Mouse (Mus musculus) cerebellum, adult 18-20 months (tissue): ENCODE measurements around the gene 1700088E04Rik.

ENCODE experiments used
- DNase-seq, 2 experiments: peaks; one replicate each; pipeline ENCODE4 v3.0.0; 2021

Gene 1700088E04Rik

DNA sequence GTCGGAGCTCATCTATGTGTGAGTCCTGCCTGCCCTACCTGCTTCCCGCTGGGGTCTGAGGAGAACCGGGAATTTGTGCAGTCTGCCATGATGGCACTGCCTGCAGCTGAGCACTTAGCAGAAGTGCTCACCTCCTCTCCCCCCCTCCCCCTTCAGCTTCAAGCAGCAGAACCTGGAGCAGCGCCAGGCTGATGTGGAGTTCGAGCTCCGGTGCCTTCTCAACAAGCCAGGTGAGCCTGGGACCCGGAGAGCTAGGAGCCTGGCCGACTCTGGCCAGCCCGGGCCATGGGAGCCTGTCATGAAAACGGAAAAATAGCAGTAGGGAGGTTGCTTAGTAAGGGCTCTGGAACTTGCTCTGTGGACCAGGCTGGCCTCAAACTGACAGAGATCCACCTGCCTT, 10.3 kb downstream of the 1700088E04Rik start:
- DNase-seq: peak; percentile 28 to 46

DNA sequence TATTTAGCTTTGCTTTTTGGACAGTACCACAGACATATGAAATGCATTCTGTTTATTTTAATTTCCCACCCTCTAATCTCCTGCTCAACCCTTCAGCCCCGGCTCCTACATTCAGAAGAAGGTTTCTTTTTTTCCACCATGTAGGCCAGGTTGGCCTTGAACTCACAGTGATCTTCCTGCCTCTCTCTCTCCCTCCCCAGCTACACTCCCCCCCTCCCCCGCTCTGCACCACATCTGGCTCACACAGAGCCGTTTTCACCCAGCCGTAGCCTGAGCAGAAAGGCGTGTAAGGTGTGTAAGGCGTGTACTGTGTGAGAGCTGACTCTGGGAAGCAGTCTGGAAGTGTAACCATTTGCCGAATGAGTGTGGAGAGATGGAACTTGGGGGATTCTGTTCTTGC, 11.7 kb downstream of the 1700088E04Rik start:
- DNase-seq: no peak

DNA sequence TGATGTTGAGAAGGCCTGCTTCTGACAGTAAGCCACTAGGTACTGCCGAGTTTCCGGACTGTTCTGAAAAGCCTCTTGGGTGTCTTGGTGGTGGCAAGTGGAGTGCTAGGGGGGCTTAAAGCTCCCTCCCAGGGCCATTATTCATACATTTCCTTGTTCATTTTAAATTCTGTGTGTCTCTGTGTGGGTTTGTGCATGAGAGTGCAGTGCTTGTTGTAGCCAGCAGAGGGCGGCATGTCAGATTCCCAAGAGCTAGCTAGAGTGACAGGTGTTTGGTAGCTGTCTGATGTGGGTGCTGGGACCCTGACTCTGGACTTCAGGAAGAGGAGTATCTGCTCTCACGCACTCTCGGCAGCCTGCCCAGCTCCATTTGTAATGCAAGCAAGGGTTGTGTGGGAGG, 12.8 kb downstream of the 1700088E04Rik start:
- no peak for DNase-seq

DNA sequence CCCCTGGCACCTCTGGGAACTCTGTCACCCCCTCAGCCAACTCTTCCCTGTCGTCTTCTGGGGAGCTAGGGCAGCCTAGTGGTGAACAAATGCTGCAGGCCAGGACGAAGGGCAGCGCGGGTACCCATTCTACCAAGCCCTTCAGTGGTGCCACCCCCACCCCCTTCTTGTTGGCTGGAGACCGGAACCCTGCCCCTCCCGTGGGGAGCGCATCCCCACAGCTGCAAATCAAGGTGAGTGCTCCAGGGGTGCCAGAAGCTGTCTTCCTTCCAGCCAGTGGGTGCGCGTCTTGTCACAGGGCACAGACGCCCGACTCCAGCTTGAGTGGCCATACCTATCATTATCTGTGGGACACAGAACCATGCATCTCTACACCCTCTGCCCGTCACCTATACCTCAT, 14.0 kb downstream of the 1700088E04Rik start:
- DNase-seq: no peak

DNA sequence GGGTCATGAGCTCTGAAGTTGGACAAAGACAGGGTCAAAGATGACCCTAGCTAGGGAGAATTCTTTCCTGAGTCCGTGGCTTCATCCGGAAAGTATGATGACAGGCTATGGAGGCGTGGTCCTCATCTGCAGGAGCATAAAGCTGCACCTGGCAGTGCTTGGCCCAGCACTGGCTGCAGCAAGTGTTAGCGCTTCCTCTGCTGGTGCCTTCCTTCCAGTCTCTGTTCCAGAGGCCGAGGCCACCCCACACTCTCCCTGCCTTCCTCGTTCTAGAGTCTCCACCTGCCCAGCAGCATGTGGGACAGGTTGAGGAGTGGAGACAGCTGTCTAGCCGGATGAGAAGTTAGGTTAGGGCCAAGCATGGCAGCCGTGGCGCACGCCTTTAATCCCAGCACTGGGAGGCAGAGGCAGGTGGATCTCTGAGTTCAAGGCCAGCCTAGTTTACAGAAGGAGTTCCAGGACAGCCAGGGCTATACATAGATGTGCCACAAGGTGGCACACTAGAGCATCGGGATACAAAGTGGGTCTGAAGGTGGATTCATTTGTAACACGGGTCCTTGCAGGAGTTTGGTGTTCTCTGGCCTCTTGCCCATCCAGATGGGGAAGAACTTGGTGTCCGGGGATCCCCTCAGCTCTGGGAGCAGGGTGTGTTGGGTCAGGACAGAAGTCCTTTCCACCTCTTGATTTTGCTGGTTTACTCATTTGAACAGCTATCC, 14.7 kb downstream of the 1700088E04Rik start:
- DNase-seq: peak; percentile 53 to 69

DNA sequence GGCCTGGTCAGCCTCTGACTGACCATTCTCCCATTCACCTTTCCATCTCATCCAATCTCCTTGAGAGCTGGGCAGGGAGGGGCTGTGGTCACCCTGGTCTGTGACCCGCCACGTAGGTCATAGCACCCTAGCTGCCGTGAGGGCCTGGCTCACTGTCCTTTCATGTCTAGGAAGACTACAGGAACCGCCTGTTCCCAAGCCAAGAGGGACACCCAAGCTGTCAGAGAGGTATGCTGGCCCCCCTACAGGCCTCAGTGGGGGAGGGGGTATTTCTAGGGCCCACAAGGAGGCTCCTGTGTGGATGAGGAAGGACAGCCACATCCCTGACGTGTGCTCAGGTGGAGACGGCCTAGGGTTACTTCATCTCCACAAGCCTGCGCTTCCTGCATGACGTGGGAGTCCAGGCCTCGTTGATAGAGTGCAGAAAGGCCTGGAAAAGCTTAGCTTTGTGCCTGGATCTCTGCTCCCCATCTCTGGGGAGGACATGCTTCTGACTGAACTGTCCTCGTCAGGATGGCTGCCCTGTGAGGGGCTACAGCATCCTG, 16.6 kb downstream of the 1700088E04Rik start:
- no peak for DNase-seq

DNA sequence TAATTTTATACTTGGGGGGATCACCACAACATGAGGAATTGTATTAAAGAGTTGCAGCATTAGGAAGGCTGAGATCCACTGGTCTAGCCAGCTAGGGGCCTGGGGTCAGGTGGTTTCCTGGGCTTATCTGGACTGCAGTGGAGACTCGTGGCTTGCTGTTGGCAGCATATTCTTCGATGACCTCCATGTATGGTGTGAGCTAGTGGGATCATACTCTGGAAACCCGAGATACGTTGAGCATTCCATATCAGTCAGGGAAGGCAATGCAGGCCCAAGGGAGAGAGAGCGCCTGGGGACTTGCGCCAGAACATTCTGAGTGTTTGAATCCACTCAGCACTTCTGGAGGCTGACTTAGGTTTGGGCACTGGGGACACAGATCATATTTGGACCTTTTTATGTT, 17.3 kb downstream of the 1700088E04Rik start:
- no peak for DNase-seq

DNA sequence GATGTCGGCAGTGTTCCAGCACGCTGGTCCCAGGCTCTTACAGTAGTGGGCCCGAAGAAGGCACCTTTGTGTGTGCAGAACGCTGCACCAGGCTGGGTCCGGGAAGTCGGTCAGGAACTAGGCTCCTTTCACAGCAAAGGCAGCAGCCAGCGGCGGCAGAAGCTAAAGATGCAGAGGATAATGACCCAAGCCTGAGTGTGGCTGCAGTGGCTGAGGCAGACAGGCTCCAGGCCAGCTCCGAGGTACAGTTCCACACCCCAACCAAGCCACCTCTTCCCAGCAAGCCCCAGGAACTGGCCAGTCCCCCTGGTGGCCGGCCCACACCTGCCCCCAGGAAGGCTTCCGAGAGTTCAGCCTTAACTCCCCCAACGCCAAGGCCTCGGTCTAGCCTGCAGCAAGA, 18.5 kb downstream of the 1700088E04Rik start:
- no peak for DNase-seq

DNA sequence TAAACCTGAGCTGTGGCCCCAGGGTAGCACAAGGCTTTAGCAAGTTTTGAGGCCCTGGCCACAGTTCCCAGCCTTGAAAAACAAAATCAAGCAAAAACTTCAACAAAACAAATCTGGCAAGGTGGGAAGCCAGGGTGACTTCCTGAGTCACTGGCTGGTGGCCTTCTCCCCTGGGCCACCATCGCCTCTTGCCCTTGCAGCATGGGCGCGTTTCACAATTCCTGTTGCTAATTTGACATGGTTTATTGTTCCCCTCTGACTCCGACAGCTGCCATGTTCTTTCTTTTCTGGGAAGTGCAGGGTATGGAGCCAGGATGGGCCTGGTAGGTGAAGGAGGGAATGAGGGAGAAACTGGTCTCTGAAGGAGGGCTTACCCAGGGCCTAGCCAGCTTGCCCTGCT, 18.9 kb downstream of the 1700088E04Rik start:
- DNase-seq: no peak

DNA sequence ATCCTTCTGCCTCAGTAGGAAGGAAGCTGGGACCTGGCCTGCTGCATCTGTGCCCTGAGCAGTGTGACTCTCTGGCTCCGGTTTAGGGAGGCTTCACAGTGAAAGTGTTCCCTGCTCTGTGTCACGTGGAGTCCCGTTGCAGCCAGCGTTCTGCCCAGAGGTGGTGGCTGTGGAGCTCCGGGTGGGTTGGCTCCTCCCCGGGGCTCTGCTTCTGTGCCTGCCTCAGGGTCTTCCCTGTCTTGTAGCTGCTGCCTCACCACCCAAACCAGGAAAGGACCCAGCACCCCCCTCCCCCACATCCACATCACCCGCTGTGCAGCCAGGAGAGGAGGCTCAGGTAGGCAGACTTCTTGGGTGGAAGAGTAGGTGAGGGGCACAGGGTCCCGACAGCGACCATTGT, 21.6 kb downstream of the 1700088E04Rik start:
- DNase-seq: no peak

DNA sequence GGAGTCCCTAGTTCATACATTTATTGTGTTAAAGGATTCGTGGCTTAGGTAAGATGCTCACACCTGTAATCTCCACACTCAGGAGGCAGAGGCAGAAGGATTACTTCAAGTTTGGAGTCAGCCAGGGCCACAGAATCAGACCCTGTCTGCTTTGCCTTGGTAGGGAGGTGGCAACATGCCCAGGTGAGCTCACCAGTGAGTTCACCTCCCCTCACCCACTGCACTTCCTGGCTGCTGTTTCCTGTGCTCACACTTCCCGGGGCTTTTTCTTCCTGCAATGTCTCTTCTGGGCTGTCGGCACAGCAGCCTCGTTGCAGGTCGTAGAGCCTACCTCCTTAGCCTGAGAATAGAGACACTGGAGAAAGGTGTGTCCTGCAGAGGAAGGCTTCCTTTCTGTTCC, 25.8 kb downstream of the 1700088E04Rik start:
- DNase-seq: no peak

DNA sequence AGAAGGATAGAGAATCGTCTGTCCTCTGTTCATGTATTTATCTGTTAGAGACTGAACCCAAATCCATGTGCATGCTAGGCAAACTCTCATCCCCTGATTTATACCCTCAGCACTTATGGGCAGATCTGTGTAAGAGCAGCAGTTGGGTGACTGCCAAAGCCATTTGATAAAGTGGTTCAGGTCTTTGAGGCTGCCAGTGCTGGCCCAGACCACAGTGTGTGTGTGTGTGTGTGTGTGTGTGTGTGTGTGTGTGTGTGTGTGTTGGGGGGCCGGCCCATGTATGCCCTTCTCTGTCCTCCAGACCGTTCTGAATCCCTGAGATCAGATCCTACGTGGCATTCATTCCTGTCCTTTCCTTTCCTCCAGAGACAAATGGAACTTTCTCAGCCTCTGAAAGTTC, 29.3 kb downstream of the 1700088E04Rik start:
- no peak for DNase-seq

DNA sequence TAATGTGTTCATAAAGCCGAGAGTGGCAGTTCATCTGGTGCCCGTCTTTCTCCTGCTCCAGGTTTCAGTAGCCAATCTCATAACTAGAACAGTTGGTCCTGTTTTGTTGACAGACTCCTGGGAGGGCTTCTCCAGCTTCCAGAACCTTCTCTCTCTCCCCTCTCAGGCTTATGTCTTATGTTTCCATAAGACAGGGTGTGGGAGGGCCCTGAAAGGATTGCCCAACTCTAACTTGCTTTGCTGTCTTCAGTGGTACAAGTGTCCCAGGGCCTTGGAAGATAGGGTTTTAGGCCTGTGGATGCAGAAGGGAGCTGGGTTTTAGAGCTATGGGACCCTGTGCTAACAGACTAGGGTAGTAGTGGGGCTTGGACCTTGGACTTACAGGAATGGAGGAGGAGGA, 30.5 kb downstream of the 1700088E04Rik start:
- DNase-seq: no peak

DNA sequence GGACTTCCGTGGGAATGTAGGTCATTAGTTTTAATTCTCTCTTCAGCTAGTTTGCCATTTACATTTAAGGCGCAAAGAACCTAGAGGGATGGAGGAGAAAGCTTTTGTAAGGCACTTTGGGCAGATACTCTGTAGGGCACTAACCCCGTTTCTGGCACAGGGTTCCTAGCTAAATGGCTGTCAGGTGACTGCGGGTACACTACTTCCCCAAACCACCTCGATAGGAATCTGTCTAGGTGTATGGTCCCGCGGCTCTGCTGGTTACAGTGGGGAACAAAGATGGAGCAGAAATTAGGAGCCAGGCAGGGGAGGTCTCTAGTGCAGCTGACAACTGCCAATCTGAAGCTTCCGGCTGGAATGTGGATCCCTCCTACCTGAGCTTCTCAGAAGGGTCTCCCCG, 31.0 kb downstream of the 1700088E04Rik start:
- DNase-seq: no peak

DNA sequence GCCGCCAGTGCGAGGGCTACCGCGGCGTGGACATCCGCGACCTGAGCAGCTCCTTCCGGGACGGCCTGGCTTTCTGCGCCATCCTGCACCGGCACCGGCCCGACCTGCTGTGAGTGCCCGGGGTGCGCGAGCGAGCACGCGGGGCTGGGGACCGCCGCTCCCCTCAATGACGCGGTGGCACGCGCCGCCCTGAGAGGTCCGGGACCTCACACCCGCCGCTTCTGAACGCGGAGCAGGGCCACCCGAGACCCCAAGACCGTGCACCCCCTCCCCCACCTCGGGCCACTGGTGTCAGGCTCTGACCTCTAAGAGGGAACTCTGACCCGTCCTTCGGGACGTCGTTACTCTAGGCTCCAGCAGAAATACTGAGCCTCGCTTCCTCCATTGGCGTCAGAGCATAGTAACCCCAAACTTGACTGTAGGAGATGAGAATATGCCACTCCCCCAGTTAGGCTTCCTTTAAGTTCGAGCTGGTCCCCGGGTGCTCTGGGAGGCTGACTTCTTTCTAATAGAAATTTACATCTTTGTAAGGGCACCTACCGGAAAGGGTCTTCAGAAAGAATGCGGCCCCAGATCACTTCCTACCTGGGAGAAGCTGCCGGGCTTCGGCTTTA, 31.6 kb downstream of the 1700088E04Rik start:
- no peak for DNase-seq

DNA sequence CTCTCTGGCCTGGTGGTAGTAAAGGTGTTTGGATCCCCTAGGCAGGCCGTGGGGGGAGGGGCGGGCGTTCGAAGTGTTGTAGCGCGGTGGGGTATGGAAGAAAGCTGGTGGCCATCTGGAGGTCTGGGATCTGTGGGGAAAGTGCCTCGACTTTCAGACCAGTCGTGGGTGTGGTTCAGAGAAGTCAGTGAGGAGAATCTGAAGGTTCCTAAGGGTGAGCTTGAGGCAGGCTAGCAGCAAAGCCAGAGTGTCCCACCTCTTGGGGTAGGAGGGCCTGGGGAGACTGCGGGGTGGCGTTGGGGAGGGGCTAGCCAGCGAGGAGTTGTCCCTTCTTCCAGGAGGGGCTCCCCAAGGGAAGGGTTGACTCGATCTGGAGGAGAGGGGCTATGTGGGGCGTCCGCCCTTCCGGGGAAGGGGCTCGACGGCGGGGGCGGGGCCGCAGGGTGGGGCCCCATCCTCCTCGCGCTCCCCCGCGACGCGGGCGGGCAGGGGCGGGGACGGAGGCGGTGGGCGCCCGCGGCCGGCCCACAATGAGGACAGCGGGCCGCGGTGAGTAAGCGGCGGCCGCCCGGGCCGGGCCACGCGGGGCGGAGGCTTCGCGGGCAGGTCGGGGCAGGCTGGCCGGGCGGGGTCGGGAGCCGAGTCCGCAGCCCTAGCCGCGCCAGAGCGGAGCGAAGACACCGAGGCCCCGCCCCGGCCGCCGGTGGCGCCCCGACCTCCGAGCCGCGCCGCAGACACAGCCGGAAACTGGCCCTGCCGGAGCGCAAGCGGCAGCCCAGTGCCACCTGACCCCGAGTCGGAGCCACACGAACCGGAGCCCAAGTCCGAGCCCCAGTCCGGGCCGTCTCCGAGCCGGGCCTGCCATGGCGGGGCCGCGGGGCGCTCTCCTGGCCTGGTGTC, 32.4 kb downstream of the 1700088E04Rik start, which contains the start of gene Micall1:
Gene Micall1, plus strand, starts transcription at position 478 of the 900 bp plus-strand sequence.
- DNase-seq: peak; percentile 81 to 86

DNA sequence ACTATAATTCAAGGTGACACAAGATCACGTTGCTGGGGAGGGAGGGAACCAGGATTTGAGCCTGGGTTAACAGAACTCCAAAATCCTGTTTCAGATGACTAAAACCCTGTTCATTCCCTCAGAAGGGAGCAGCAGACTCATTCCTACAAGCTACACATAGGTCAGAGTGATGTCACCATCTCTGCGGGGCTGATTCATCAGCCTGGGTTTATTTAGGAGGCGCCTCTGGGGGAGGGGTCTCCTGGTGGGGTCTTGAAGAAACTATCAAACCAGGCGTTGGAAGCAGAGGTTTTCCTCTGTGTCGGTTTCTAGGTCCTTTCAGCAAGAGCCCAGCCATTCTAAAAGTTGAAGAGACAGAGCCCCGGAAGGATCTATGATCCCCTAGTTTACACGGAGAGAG, 33.1 kb downstream of the 1700088E04Rik start:
- no peak for DNase-seq

DNA sequence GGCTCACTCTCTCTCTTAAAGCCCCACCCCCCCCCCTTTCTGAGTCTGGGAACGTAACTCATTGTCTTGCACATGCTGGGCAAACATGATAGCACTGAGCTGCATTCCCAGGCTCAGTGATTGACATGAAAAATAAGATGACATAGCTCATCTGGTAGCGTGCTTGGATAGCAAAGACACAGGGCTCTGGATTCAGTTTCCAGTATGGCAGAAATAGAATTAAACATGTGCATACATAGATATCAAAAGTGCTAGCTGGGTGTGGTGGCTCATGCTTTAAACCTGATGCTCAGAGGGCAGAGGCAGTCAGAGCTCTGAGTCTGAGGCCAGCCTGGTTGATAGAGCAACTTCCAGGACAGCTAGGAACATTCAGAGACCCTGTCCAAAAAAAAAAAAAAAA, 35.2 kb downstream of the 1700088E04Rik start:
- no peak for DNase-seq

DNA sequence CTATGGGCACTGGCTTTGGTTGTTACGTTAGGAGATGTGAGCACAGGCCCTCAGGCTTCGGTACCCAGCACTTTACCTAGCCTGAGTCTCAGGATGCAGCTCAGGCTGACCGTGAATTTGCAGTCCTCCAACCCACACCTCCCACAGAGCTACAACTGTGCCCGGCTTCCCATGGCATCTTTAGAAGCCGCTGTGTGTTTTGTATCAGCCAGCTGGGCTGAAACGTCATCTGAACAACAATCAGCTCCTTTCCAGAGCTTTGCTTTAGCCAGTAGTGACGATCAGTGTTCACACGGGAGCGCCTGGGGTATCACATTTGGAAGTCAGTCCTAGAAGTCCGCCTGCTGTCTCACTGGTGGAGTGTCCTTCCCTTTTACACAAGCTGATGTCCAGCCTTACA, 37.8 kb downstream of the 1700088E04Rik start:
- DNase-seq: no peak

DNA sequence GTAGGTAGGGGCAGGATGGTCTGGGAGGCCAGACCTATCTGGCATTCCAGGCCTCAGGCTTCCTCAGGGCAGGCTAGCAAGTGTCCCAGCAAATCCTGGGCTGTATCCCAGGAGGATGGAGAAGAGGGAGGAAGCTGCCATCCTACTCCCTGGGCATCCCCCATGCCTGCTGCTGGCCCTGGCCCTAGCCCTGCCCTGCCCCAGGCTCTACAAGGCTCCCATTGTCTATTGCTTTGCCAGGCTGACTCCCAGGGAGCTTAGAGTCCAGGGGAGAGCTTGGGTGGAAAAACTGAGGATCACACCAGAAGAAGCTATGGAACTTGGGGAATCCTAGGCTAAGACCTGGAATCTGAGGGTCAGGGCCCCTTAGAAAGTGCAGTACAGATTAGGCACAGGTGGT, 39.5 kb downstream of the 1700088E04Rik start:
- DNase-seq: no peak

DNA sequence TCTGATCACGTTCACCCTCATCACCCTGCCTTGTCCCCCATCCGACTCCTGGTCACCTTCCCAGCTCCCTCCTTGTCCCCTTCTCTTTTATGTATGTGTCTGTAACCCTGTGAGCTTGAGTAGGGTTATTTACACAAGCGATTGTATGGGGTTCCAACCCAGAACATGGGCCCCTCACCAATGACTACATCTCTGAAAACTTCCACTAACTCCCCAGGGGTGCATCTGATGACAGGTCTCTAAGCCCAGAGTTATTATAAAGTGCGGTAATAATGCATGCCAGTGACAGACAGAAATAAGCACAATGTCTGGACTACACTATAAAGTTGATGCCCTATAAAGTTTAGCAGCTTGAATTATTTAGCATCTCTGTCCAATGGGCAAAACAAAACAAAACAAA, 40.7 kb downstream of the 1700088E04Rik start:
- no peak for DNase-seq

DNA sequence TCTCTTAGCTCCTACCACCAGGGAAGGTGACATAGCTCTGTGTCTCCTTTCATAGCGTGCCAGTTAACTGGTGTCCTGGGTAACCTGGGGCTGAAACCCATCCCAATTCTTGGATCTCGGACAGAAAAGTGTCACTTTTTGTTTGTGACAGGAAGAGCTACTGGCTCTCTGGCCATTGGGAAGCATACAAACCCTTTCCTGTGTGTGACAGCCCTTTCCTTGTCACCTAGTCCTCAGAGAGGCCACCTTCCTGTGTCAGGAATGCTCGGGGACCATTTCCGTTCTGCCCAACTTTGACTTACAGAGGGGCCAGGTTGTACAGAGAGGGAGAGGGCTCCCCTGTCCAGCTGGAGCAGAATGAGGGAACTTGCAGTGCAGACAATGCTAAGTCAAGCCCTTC, 41.6 kb downstream of the 1700088E04Rik start:
- DNase-seq: no peak

DNA sequence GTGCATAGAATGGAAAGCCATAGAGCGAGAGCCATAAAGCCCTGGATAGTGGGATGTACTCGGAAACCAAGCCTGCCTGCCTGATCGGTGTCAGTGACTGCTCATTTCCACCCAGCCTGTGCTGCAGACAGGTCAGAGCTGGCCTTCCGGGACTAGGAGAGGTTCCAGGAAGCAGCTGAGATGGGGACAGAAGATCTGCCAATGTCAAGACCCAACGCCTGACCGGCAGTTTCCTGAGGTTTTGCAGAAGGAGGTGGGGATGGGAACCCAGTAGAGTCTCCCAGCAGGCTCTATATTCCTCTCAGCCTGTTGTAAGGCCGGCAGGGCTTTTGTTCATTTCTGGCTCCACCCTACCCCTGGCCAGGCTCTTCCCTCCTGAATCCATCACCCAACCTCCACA, 42.2 kb downstream of the 1700088E04Rik start:
- no peak for DNase-seq
